Mouse (Mus musculus): Measurements from ENCODE around the gene Smurf1. TPM values are rescaled to one million over a fixed set of nuclear protein-coding genes. Genes with fewer than 3 reads are reported as not detected.

The Smurf1 gene
- polyA plus RNA-seq, 1 experiment from 2014 or later: 17.5 TPM

DNA sequence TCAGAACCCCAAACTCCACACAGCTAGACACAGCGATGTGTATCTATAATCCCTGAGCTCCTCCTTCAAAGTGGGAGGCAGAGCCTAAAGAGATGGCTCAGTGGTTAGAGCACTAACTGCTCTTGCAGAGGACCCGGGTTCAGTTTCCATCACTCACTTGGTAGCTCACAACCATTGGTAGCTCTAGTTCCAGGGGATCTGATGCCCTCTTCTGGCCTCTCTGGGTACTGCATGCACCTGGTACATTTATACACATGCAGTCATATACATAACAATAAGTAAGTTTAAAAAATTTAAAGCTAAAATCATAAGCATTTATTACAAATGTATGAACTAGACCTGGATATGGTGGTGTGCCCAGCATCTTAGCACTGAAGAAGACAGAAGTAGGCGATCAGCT lies 17.6 kb upstream of the Smurf1 start:
- no peaks in the 10 kb centered on the region for H3K4me1 ChIP-seq (replicated peaks)
- no peak overlapping the region for H3K4me3 ChIP-seq
- H3K9me3 ChIP-seq: peaks cover 20% of the 10 kb centered on the region
- H3K27ac ChIP-seq: no peak overlapping the region
- DNase-seq (ENCODE audit: low spot score): no peak
- 93% methylated on average over 3 of the region's 3 CpGs for WGBS
- no peaks in the 10 kb centered on the region for H3K27me3 ChIP-seq (ENCODE audit: insufficient read depth, poor library complexity, severe bottlenecking)
- no peaks in the 10 kb centered on the region for H3K36me3 ChIP-seq

DNA sequence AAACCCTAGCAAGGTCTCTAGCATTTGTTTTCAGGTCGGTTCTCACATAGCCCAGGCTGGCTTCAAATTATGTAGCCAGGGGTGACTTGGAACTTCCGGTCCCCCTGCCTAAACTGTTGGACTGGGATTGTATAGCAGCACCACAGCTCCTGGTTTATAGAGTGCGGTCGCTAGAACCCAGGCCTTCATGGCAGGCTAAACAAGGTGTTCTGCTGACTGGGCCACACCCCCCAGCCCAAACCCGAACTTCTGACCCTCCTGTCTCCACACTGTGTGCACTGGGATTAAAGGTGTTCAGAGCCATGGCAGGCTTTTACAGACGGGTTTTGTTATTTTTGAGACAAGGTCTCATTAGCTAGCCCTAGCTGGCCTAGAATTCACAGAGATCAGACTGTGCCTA lies 13.5 kb upstream of the Smurf1 start:
- no peaks in the 10 kb centered on the region for H3K36me3 ChIP-seq
- no peak overlapping the region for H3K4me3 ChIP-seq
- no peak overlapping the region for H3K27ac ChIP-seq
- peaks cover 13% of the 10 kb centered on the region; the same call in 1 of the 2 replicates for H3K9me3 ChIP-seq
- DNase-seq (ENCODE audit: low spot score): no peak
- H3K27me3 ChIP-seq (ENCODE audit: insufficient read depth, poor library complexity, severe bottlenecking): no peaks in the 10 kb centered on the region
- 81% methylated on average over 6 of the region's 6 CpGs for WGBS
- H3K4me1 ChIP-seq (replicated peaks): no peaks in the 10 kb centered on the region

DNA sequence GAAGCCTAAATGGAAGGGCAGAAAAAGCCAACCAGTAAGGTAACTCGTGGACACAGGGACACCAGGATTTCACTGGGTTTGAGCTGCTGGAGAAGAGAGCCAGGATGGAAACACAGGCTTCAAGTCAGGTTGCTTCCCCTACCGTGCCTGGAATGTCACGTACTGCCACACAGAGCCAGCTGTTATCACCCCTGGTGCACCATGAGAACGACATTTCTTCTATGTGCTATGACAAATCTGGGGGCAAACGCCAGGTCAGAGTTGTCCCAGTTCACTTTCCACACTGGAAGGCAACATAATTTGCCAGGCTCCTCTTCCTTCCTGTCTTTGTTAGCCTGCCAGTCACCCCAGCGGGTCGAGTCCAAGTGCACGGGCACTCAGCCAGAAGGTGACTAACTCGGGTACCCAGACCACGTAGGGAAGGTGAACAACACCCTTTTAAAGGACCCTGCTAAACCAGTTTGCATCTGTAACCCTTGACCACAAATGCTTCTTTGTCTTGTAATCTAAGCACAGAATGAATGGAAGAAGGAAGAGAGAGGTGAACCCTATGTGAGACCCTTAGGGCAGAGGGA lies 13.0 kb upstream of the Smurf1 start:
- 84% methylated on average over 10 of the region's 10 CpGs for WGBS
- H3K9me3 ChIP-seq: peaks cover 8% of the 10 kb centered on the region; the same call in 1 of the 2 replicates
- H3K27me3 ChIP-seq (ENCODE audit: insufficient read depth, poor library complexity, severe bottlenecking): no peaks in the 10 kb centered on the region
- no peaks in the 10 kb centered on the region for H3K36me3 ChIP-seq
- no peak overlapping the region for H3K4me3 ChIP-seq
- no peak overlapping the region for H3K27ac ChIP-seq
- DNase-seq (ENCODE audit: low spot score): no peak
- no peaks in the 10 kb centered on the region for H3K4me1 ChIP-seq (replicated peaks)

DNA sequence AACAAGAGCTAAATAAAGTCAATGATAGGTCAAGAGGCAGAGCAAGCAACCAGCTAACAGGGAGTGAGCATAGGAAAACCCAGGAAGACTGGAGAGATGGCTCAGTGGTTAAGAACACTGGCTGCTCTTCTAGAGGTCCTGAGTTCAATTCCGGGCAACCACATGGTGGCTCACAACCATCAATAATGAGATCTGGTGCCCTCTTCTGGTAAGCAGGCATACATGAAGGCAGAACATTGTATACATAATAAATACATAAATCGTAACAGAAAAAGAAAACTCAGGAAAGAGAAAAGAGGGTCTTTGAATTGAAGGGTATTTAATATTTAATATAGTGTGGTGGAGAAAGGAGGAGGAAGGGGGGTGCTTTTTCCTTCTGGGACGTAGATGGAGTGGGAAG lies 5.6 kb upstream of the Smurf1 start:
- Histone ChIP-seq H3K27me3 (ENCODE audit: insufficient read depth, poor library complexity, severe bottlenecking) (peaks cover 17% of the 10 kb centered on the region), H3K9me3 (no peaks in the 10 kb centered on the region), H3K27ac (no peak overlapping the region), H3K4me3 (no peak overlapping the region), H3K36me3 (no peaks in the 10 kb centered on the region), H3K4me1 (replicated peaks) (peaks cover 4% of the 10 kb centered on the region)
- 89% methylated on average over 3 of the region's 3 CpGs for WGBS
- DNase-seq (ENCODE audit: low spot score): no peak

DNA sequence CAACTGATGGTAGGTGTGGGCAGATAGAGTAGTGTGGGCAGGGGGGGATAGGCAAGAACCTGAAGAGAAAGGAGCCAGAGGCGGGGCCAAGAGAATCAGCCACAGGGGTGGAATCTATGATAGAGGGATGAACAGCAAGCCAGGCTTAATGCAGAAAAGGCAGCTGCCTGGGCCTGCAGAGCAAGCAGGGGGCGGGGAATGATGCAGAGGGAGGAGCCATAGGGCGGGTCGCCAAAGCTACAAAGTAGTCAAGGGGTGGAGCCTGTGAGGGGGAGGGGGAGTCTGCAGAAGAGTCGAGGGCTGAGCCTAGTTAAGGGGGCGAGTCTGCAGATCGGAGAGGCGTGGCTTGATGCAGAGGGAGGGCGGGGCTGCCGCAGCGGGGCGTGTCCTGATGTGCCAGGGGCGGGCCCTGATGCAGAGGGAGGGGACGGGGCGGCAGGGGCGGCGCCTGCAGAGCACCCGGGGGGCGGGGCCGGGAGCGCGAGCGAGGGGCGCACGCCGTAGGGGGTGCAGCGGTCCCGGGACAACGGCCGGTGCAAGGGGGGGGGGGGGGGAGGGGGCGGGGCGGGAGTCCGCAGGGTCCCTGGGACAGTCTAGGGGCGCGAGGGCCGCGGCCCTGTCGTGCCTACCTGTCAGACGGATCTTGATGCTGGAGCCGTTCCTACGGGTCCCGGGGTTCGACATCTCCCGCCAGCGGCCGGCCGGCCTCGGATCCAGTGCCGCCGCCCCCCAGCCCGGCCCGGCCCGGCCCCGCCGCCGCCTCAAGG lies 592 bp downstream of the Smurf1 start:
- no peaks in the 10 kb centered on the region for H3K9me3 ChIP-seq

DNA sequence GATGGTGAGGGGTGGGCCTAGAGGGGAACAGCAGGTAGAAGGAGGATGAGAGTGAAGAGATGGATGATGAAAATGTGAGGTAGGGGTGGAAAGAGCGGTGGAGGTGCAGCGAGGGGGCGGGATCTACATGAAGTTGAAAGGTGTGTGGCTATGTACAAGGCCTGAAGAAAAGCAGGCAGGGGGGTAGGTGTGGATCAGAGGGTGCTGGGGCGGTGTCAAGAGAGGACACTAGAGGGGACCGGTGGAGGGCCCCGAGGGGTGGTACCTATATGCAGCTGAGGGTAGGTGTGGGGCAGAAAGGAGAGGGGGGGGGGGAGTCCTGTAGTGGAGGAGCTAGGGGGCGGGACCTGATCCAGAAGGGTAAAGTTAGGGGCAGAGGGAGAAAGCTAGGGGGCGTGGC lies 1.2 kb downstream of the Smurf1 start:
- DNase-seq (ENCODE audit: low spot score): no peak
- WGBS: 15% methylated on average over 8 of the region's 8 CpGs
- Histone ChIP-seq H3K27me3 (ENCODE audit: insufficient read depth, poor library complexity, severe bottlenecking) (peaks cover 18% of the 10 kb centered on the region), H3K36me3 (no peaks in the 10 kb centered on the region), H3K4me1 (replicated peaks) (peaks cover 28% of the 10 kb centered on the region), H3K27ac (peak overlapping the region; percentile 93; the same call in 1 of the 2 replicates), H3K4me3 (peak overlapping the region; percentile 86), H3K9me3 (no peaks in the 10 kb centered on the region)

More for the DNA sequence above, 592 bp downstream of the Smurf1 start:
- under 1% methylated on average over 49 of the region's 56 CpGs for WGBS
- Histone ChIP-seq H3K36me3 (no peaks in the 10 kb centered on the region), H3K27me3 (ENCODE audit: insufficient read depth, poor library complexity, severe bottlenecking) (peaks cover 18% of the 10 kb centered on the region), H3K27ac (peak overlapping the region; percentile 93), H3K4me1 (replicated peaks) (peaks cover 28% of the 10 kb centered on the region), H3K4me3 (peak overlapping the region; percentile 86)
- DNase-seq (ENCODE audit: low spot score): peak; percentile 96

DNA sequence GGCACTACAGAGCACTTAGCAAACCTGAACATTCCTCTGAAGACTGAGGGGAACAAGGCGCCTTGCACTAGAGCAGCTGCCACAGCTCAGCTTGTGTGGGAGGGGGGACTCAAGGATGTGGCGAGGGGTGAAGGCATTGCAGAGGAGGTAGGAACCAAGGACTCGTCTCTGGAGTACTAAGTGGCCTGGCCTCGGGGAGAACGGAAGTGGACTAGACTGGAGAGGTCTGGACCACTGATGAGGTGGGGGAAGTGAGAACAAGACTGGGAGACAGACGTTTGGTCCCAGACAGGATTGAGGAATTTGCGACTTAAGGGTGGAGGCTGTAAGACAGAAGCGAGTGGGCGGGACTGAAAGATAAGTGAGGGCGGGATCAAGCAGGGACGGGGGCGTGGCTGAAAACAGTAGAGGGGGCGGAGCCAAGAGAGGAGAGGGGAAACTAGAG lies 1.8 kb downstream of the Smurf1 start:
- no peaks in the 10 kb centered on the region for H3K36me3 ChIP-seq
- peak overlapping the region; percentile 86 for H3K4me3 ChIP-seq
- H3K4me1 ChIP-seq (replicated peaks): peaks cover 32% of the 10 kb centered on the region
- peaks cover 18% of the 10 kb centered on the region for H3K27me3 ChIP-seq (ENCODE audit: insufficient read depth, poor library complexity, severe bottlenecking)
- WGBS: 9% methylated on average over 13 of the region's 13 CpGs
- DNase-seq (ENCODE audit: low spot score): peak; percentile 54
- no peaks in the 10 kb centered on the region for H3K9me3 ChIP-seq
- no peak overlapping the region for H3K27ac ChIP-seq

DNA sequence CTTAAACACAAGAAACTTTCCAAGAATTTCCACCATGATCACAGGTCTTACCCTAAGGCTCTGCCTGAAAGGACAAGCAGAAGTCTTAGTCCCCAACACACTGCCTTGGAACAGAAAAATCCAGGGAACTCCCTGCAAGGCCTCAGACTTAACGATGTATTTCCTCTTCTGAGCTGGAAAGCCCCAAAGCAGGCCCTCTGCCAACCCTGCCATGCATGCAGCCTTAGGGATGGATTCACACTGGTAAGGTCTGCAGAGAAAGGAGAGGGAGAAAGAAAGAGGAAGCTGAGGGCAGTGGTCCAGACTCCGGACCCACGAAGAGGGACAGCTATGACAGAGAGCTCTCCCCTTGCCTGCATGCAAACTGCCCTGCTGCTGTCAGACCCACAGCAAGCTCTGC lies 2.2 kb downstream of the Smurf1 start:
- Histone ChIP-seq H3K27me3 (ENCODE audit: insufficient read depth, poor library complexity, severe bottlenecking) (peaks cover 18% of the 10 kb centered on the region), H3K27ac (no peak overlapping the region), H3K4me1 (replicated peaks) (peaks cover 32% of the 10 kb centered on the region), H3K36me3 (no peaks in the 10 kb centered on the region), H3K4me3 (peak overlapping the region; percentile 86), H3K9me3 (no peaks in the 10 kb centered on the region)
- 76% methylated on average over 3 of the region's 3 CpGs for WGBS
- no peak for DNase-seq (ENCODE audit: low spot score)

DNA sequence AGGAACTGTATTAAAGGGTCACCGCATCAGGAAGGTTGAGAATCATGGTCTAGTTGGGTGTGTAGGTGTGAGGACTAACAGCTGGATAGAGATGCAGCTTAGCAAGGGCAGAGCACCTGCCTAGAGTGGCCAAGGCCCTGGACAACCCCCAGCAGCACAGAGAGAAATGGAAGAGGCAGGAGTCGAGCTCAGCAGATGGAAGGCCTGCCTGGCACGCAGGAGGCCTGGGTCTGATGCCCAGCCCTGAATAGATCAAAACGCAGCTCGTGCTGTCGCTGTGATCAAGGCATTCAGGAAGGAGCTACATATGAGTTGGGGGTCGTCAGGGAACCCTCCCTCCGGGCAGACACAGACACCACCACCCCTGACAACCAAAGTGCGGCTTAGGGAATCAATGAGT lies 7.4 kb downstream of the Smurf1 start:
- peaks cover 6% of the 10 kb centered on the region for H3K4me1 ChIP-seq (replicated peaks)
- no peak overlapping the region for H3K4me3 ChIP-seq
- H3K9me3 ChIP-seq: no peaks in the 10 kb centered on the region
- no peak overlapping the region for H3K27ac ChIP-seq
- WGBS: 85% methylated on average over 9 of the region's 9 CpGs
- H3K27me3 ChIP-seq (ENCODE audit: insufficient read depth, poor library complexity, severe bottlenecking): no peaks in the 10 kb centered on the region
- no peaks in the 10 kb centered on the region for H3K36me3 ChIP-seq
- no peak for DNase-seq (ENCODE audit: low spot score)

DNA sequence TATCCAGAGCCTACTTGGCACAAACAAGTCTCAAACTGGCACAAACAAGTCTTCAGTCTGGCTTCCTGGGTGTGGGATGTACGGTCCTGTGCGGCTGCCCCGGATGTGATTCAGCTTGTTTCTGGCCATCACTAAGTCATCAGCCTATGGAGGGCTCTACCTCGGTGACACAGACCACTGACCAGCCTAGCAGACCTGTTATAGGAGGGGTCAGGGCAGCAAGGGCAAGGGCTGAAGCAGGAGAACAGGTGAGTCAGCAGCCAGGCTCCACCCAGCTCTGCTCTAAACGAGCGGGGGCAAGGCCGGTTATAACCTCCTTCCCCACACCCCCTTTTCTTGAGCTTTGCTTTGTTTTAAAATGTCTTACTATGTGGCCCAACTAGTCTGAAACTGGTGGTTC lies 11.2 kb downstream of the Smurf1 start:
- 90% methylated on average over 7 of the region's 7 CpGs for WGBS
- no peaks in the 10 kb centered on the region for H3K36me3 ChIP-seq
- H3K4me1 ChIP-seq (replicated peaks): peaks cover 13% of the 10 kb centered on the region
- no peak overlapping the region for H3K27ac ChIP-seq
- H3K9me3 ChIP-seq: no peaks in the 10 kb centered on the region
- no peak overlapping the region for H3K4me3 ChIP-seq
- no peaks in the 10 kb centered on the region for H3K27me3 ChIP-seq (ENCODE audit: insufficient read depth, poor library complexity, severe bottlenecking)
- no peak for DNase-seq (ENCODE audit: low spot score)

DNA sequence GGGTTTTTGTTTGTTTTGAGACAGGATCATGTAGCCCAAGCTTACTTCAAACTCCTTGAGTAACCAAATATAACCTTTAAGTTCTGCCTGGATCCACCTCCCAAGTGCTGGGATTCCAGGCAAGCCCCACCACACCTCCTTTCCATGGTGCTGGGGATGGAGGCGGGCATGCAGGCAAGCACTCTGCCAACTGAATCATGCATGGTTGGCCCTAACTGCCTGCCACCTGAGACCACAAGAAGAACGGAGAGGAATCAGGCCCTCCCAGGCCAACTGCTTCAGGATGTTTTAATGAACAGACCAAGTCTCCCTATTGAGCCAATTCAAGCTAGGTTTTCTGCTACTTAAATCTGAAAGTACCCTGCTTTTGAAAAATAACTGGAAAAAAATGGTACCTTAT lies 13.1 kb downstream of the Smurf1 start:
- Histone ChIP-seq H3K4me3 (no peak overlapping the region), H3K4me1 (replicated peaks) (peaks cover 9% of the 10 kb centered on the region; the same call in 1 of the 2 replicates), H3K9me3 (no peaks in the 10 kb centered on the region), H3K27me3 (ENCODE audit: insufficient read depth, poor library complexity, severe bottlenecking) (no peaks in the 10 kb centered on the region), H3K27ac (no peak overlapping the region), H3K36me3 (no peaks in the 10 kb centered on the region)
- 73% methylated on average over 2 of the region's 2 CpGs for WGBS
- no peak for DNase-seq (ENCODE audit: low spot score)

DNA sequence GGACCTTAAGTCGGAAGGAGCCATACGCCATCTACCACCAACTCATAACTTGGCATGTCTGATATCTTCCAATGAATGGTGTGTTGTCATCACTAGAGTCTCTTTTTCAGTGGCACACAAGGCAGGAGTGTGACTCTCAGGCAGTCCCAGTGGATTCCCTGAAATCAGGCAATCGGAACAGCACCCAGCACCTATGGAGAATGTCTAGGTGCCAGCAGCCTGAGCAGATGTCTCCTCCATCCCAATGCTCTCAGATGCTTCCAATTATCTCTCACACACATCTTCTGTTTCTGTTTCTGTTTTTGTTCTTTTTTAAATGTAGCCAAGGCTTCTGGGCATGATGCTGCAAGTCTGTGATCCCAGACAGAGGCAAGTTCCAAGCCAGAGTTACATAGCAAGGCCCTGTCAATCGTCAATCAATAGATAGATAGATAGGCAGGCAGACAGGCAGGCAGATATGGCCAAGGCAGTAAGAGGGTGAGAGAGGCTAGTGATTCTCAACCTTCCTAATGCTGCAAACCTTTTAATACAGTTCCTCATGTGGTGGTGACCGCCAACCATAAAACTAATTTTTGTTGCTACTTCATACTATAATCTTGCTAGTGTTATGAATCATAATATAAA lies 15.1 kb downstream of the Smurf1 start:
- no peak for DNase-seq (ENCODE audit: low spot score)
- H3K27ac ChIP-seq: no peak overlapping the region
- WGBS: 95% methylated on average over 5 of the region's 5 CpGs
- no peaks in the 10 kb centered on the region for H3K27me3 ChIP-seq (ENCODE audit: insufficient read depth, poor library complexity, severe bottlenecking)
- H3K9me3 ChIP-seq: no peaks in the 10 kb centered on the region
- peaks cover 12% of the 10 kb centered on the region; the same call in 1 of the 2 replicates for H3K4me1 ChIP-seq (replicated peaks)
- no peak overlapping the region for H3K4me3 ChIP-seq
- no peaks in the 10 kb centered on the region for H3K36me3 ChIP-seq

DNA sequence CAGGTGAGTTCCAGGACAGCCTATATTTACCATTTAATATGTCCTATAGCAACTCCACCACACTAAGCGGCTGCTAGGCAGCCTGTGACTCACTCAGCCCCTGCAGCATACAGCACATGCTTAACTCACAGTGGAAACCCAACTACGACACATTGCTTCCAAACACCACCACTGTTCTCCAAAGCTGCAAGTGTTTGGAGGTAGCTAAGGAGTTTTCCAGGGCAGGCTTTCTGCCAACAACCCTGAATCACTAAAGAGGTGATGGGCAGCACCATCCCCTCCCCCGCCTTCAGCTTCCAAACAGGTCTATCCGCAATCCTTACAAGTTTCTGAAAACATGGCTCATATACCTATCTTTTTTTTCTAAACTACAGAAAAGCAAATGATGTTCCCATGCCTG lies 15.8 kb downstream of the Smurf1 start:
- Histone ChIP-seq H3K9me3 (no peaks in the 10 kb centered on the region), H3K27me3 (ENCODE audit: insufficient read depth, poor library complexity, severe bottlenecking) (no peaks in the 10 kb centered on the region), H3K36me3 (no peaks in the 10 kb centered on the region), H3K4me3 (no peak overlapping the region), H3K27ac (no peak overlapping the region), H3K4me1 (replicated peaks) (peaks cover 12% of the 10 kb centered on the region; the same call in 1 of the 2 replicates)
- DNase-seq (ENCODE audit: low spot score): no peak
- WGBS: 90% methylated on average over 4 of the region's 4 CpGs
